Mouse (Mus musculus) brain, embryonic 14.5 days (tissue): ENCODE measurements around the gene Mroh3.
A peak's percentile ranks its signal among the peaks of the same experiment; 100 is the strongest.

Experiments
- CTCF ChIP-seq: fragments of 200-500 bp; IDR thresholded peaks from 2 replicates; pipeline ENCODE4 v1.5.1; 2012; ENCODE audit warnings: inconsistent platforms, mild to moderate bottlenecking, moderate library complexity, borderline replicate concordance; ENCODE audit not compliant: insufficient read depth, insufficient read length; ENCODE audit errors: extremely low read depth
- POLR2A ChIP-seq: fragments of 200-500 bp; IDR thresholded peaks from 2 replicates; pipeline ENCODE4 v1.6.1; 2012; ENCODE audit warnings: mild to moderate bottlenecking, inconsistent platforms, borderline replicate concordance; ENCODE audit not compliant: poor library complexity, insufficient read depth, insufficient read length, severe bottlenecking; ENCODE audit errors: extremely low read depth

- TF ChIP-seq POLR2A = no peak
- peak; percentile 95 for TF ChIP-seq CTCF
These were observed 42.5 kb downstream of the Mroh3 start for GRCm38 (mm10) chr1:136170109-136170508.
